ENCODE assay signal across 11 mouse cellular contexts in the genomic region with DNA sequence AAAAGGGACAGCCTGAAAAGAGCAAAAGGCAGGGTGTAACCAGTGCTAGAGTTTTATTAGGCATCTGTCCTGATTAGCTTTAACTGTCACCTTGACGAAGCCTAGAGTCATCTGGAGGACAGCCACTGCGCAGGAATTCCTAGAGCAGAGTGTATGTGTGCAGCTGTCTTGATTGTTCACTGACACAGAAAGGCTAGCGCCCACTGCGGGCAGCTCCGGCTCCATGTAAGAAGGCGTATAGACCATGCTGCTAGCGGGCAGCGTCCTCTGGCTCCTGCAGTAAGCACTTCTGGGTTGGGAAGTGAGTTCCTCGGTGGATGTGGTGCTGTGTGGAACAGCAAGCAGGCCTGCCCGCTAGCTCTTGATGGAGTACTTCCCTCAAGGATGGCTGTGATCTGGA.
DNase-seq lines count a peak whose midpoint lies in the region; ATAC-seq and TF ChIP-seq lines count a peak whose summit lies in the region.
"Had no signal": no experiment of that assay in that cellular context is flagged by ENCODE, and none has a peak within 500 bp of the region (broad histone marks: within the 10 kb centered on the region; RNA-seq: fewer than 3 reads in every experiment).

No protein-coding gene starts in this region.

- WGBS in liver, embryonic 13.5 days (ENCODE audit: insufficient replicate concordance), result 69% methylated on average over 10 of the region's 10 CpGs
- WGBS in liver, postnatal 0 days (ENCODE audit: insufficient replicate concordance), result 81% methylated on average over 10 of the region's 10 CpGs
- WGBS in embryonic facial prominence, embryonic 15.5 days, result 77% methylated on average over 10 of the region's 10 CpGs
- 79% methylated on average over 10 of the region's 10 CpGs for WGBS in hindbrain, embryonic 11.5 days
- 53% methylated on average over 10 of the region's 10 CpGs for WGBS in neural tube, embryonic 15.5 days

- H3K4me3 ChIP-seq in liver, embryonic 13.5 days (replicated peaks), result no peak overlapping the region
- H3K4me3 ChIP-seq in liver, postnatal 0 days (ENCODE audit: low read depth, low read length), result no peak overlapping the region
- H3K4me3 ChIP-seq in embryonic facial prominence, embryonic 15.5 days (replicated peaks), result no peak overlapping the region
- no peak overlapping the region for H3K4me3 ChIP-seq in hindbrain, embryonic 11.5 days (ENCODE audit: low read depth, low read length)
- no peak overlapping the region for H3K4me3 ChIP-seq in neural tube, embryonic 15.5 days (replicated peaks)
- H3K4me3 ChIP-seq: myocyte had no signal

- H3K4me2 ChIP-seq in liver, embryonic 13.5 days, result no peak overlapping the region
- no peak overlapping the region for H3K4me2 ChIP-seq in liver, postnatal 0 days (ENCODE audit: low read depth, low read length)
- no peak overlapping the region for H3K4me2 ChIP-seq in embryonic facial prominence, embryonic 15.5 days (replicated peaks)
- no peak overlapping the region for H3K4me2 ChIP-seq in hindbrain, embryonic 11.5 days (replicated peaks; ENCODE audit: low read depth, low read length)
- no peak overlapping the region for H3K4me2 ChIP-seq in neural tube, embryonic 15.5 days
- H3K4me2 ChIP-seq: liver, embryonic 11.5 days had no signal

- no peak for TF ChIP-seq EP300 in liver, postnatal 0 days (IDR thresholded peaks at IDR 0.05; ENCODE audit: low read depth)

- H3K36me3 ChIP-seq in liver, embryonic 13.5 days, result no peaks in the 10 kb centered on the region
- no peaks in the 10 kb centered on the region for H3K36me3 ChIP-seq in liver, postnatal 0 days (replicated peaks; ENCODE audit: insufficient read depth, low read length)
- H3K36me3 ChIP-seq in embryonic facial prominence, embryonic 15.5 days, result no peaks in the 10 kb centered on the region
- H3K36me3 ChIP-seq in hindbrain, embryonic 11.5 days (ENCODE audit: control insufficient read depth, insufficient read depth, low read length), result no peaks in the 10 kb centered on the region
- H3K36me3 ChIP-seq in neural tube, embryonic 15.5 days, result no peaks in the 10 kb centered on the region

- H3K4me1 ChIP-seq in liver, embryonic 13.5 days (replicated peaks), result peaks cover 74% of the 10 kb centered on the region
- H3K4me1 ChIP-seq in liver, postnatal 0 days (ENCODE audit: insufficient read depth), result peaks cover 28% of the 10 kb centered on the region
- H3K4me1 ChIP-seq in embryonic facial prominence, embryonic 15.5 days, result peaks cover 16% of the 10 kb centered on the region
- H3K4me1 ChIP-seq in hindbrain, embryonic 11.5 days (replicated peaks; ENCODE audit: control insufficient read depth, insufficient read depth, low read length), result peaks cover 2% of the 10 kb centered on the region
- H3K4me1 ChIP-seq in neural tube, embryonic 15.5 days, result peaks cover 45% of the 10 kb centered on the region

- no peaks in the 10 kb centered on the region for H3K27me3 ChIP-seq in liver, embryonic 13.5 days
- no peaks in the 10 kb centered on the region for H3K27me3 ChIP-seq in liver, postnatal 0 days (ENCODE audit: insufficient read depth, low read length)
- no peaks in the 10 kb centered on the region for H3K27me3 ChIP-seq in embryonic facial prominence, embryonic 15.5 days
- no peaks in the 10 kb centered on the region for H3K27me3 ChIP-seq in hindbrain, embryonic 11.5 days (ENCODE audit: control insufficient read depth, insufficient read depth, low read length)
- no peaks in the 10 kb centered on the region for H3K27me3 ChIP-seq in neural tube, embryonic 15.5 days (replicated peaks)

- no peak for ATAC-seq in liver, embryonic 13.5 days (ENCODE audit: low read depth)
- no peak for ATAC-seq in liver, postnatal 0 days
- ATAC-seq in embryonic facial prominence, embryonic 15.5 days (ENCODE audit: insufficient number of reproducible peaks, low FRiP score, low TSS enrichment, low read depth), result peak; percentile 52; the same call in 1 of the 2 replicates
- no peak for ATAC-seq in hindbrain, embryonic 11.5 days (ENCODE audit: low FRiP score)
- ATAC-seq in neural tube, embryonic 15.5 days (ENCODE audit: low FRiP score), result no peak
- ATAC-seq in activated CD4-positive, CD25-positive, alpha-beta regulatory T cell, adult 4 months, result no peak

- peak overlapping the region; percentile 67; the same call in 1 of the 2 replicates for H3K27ac ChIP-seq in liver, embryonic 13.5 days
- no peak overlapping the region for H3K27ac ChIP-seq in liver, postnatal 0 days (ENCODE audit: low read depth)
- H3K27ac ChIP-seq in embryonic facial prominence, embryonic 15.5 days (replicated peaks), result no peak overlapping the region
- H3K27ac ChIP-seq in hindbrain, embryonic 11.5 days (ENCODE audit: low read depth, low read length), result 0 out of 2 replicates have a peak overlapping the region, but pooled peaks have one; percentile 27
- peak overlapping the region; percentile 45; the same call in 1 of the 2 replicates for H3K27ac ChIP-seq in neural tube, embryonic 15.5 days (replicated peaks)

- no peak for DNase-seq in liver, embryonic 13.5 days
- DNase-seq in liver, postnatal 0 days, result no peak
- DNase-seq in hindbrain, embryonic 11.5 days (ENCODE audit: low spot score), result no peak
- no peak for DNase-seq in testis, postnatal 14 days (ENCODE audit: low spot score)
- DNase-seq: gastrocnemius, postnatal 25 days; thymus, postnatal 25 days had no signal

- no peak overlapping the region for H3K9ac ChIP-seq in liver, embryonic 13.5 days
- no peak overlapping the region for H3K9ac ChIP-seq in liver, postnatal 0 days (replicated peaks)
- no peak overlapping the region for H3K9ac ChIP-seq in embryonic facial prominence, embryonic 15.5 days
- H3K9ac ChIP-seq in hindbrain, embryonic 11.5 days (ENCODE audit: low read depth, low read length), result no peak overlapping the region
- no peak overlapping the region for H3K9ac ChIP-seq in neural tube, embryonic 15.5 days (replicated peaks)

- H3K9me3 ChIP-seq in liver, embryonic 13.5 days (replicated peaks), result no peaks in the 10 kb centered on the region
- no peaks in the 10 kb centered on the region for H3K9me3 ChIP-seq in liver, postnatal 0 days (ENCODE audit: low read length)
- no peaks in the 10 kb centered on the region for H3K9me3 ChIP-seq in embryonic facial prominence, embryonic 15.5 days (replicated peaks)
- no peaks in the 10 kb centered on the region for H3K9me3 ChIP-seq in hindbrain, embryonic 11.5 days (ENCODE audit: control insufficient read depth, low read length)
- H3K9me3 ChIP-seq in neural tube, embryonic 15.5 days (replicated peaks), result no peaks in the 10 kb centered on the region

- TF ChIP-seq CTCF in liver, postnatal 0 days (IDR thresholded peaks at IDR 0.05; ENCODE audit: low read depth), result no peak

Comparison
In these comparisons a context has a peak if more than half of its experiments do, and no peak if none do; other contexts are left out.
1. H3K27ac ChIP-seq: peak in liver, embryonic 13.5 days (single experiment), hindbrain, embryonic 11.5 days (single experiment) and neural tube, embryonic 15.5 days (single experiment); none in liver, postnatal 0 days (single experiment) and embryonic facial prominence, embryonic 15.5 days (single experiment).